Mouse (Mus musculus) monocyte, adult 5-6 weeks (primary cell): Measurements from ENCODE around the gene Pdf. TPM values are rescaled to one million over a fixed set of nuclear protein-coding genes. Genes with fewer than 3 reads are reported as not detected.

Experiments used
- ATAC-seq: fragments of 153-309, 156-312 bp; replicated peaks from 2 replicates; pipeline ENCODE4 v1.8.0; 2017; ENCODE audit warnings: mild to moderate bottlenecking; ENCODE audit not compliant: low TSS enrichment, insufficient number of reproducible peaks, severe bottlenecking, poor library complexity, low FRiP score
- total RNA-seq: library from RNA; stranded (forward); fragments of 200-1000, 200-491, 200-594 nt; gene quantifications from 3 replicates; pipeline ENCODE4 v1.2.3, GENCODE M21; 2017

Pdf gene
- 7.6 to 22.4 TPM (median 8.8 TPM) in 3 replicates for total RNA-seq

GRCm38 (mm10) chr8:107048061-107048941 lies at the start of gene Pdf:
Gene Pdf, minus strand, starts transcription at chr8:107048614.
- peak; percentile 60 for ATAC-seq

- ATAC-seq = peak; percentile 91
These were observed 48.1 kb upstream of the Pdf start, which contains the start of gene Terf2 for GRCm38 (mm10) chr8:107096366-107097036. Gene Terf2, minus strand, starts transcription at chr8:107096547.

GRCm38 (mm10) chr8:107095717-107096365 lies 47.4 kb upstream of the Pdf start:
- ATAC-seq = peak; percentile 36; the same call in 1 of the 2 replicates

GRCm38 (mm10) chr8:107090531-107090930 lies 42.1 kb upstream of the Pdf start:
- no peak for ATAC-seq

- ATAC-seq = no peak
These were observed 40.2 kb upstream of the Pdf start for GRCm38 (mm10) chr8:107088526-107089063.

GRCm38 (mm10) chr8:107086018-107086417 lies 37.6 kb upstream of the Pdf start:
- no peak for ATAC-seq

GRCm38 (mm10) chr8:107085358-107085757 lies 36.9 kb upstream of the Pdf start:
- ATAC-seq = no peak

GRCm38 (mm10) chr8:107076239-107076888 lies 27.9 kb upstream of the Pdf start:
- ATAC-seq = no peak

- no peak for ATAC-seq
These were observed 25.7 kb upstream of the Pdf start for GRCm38 (mm10) chr8:107074128-107074527.

- ATAC-seq = no peak
These were observed 25.3 kb upstream of the Pdf start for GRCm38 (mm10) chr8:107073706-107074105.

GRCm38 (mm10) chr8:107065511-107066496 lies 17.4 kb upstream of the Pdf start, which contains the start of gene Tmed6:
Gene Tmed6, minus strand, starts transcription at chr8:107065644.
- no peak for ATAC-seq

- no peak for ATAC-seq
These were observed 14.2 kb upstream of the Pdf start for GRCm38 (mm10) chr8:107062613-107063012.

GRCm38 (mm10) chr8:107056973-107057369 lies 8.6 kb upstream of the Pdf start:
- ATAC-seq = peak; percentile 24

- ATAC-seq = peak; percentile 98
These were observed 7.9 kb upstream of the Pdf start, which contains the start of the genes Cog8 and Nip7 for GRCm38 (mm10) chr8:107056076-107056972. Gene Cog8, minus strand, starts transcription at chr8:107056689. Gene Nip7, plus strand, starts transcription at chr8:107056877.

GRCm38 (mm10) chr8:107052046-107052445 lies 3.6 kb upstream of the Pdf start:
- ATAC-seq = no peak

GRCm38 (mm10) chr8:107049480-107049879 lies 1.1 kb upstream of the Pdf start:
- ATAC-seq = no peak
